Mouse (Mus musculus): ENCODE results near the gene Gpx5.

Gpx5 gene

DNA sequence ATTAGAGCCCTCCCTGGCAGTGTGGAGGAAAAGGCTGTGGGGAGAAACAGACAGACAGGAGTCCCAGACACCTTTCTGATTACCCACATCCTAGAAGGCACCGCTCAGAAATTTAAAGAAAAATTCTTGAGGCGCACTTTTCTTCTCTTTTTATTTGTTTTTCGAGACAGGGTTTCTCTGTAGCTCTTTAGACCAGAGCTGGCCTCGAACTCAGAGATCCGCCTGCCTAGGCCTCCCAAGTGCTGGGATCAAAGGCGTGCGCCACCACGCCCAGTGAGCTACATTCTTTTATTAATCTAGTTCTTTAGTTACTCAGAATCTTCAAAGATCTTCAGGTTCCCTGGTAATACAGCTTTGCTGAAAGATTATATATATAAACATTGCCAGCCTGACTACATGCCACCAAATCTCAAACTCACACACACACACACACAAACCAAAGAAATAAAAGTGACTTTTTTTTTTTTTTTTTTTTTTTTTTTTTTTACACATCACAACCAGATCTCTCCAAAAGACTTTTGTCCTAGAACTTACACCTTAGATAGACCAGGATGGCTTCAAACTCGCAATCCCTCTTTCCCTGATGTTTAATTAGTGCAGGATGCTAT, 42.4 kb downstream of the Gpx5 start:
- TF ChIP-seq GATA4 (IDR thresholded peaks at IDR 0.05; ENCODE audit: insufficient replicate concordance, low read length): no peak

DNA sequence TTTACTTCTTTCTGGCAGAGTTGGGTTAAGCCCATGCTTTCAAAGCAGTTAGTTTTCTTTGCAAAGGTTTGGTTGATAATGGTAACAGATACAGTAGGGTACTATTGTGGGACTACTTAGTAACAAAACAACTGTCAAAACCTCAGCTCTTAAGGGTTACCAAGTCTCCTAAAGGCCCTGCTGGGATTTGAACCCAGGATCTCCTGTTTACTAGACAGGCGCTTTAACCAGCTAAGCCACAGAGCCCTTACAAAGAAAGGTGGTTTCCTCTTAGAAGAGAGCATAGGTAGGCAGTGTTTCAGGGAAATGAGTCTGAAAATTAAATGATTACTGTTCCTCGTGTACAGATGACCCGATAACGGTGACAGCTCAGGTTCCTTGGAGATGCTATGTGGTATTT, 43.5 kb downstream of the Gpx5 start:
- no peak for TF ChIP-seq GATA4 (IDR thresholded peaks at IDR 0.05; ENCODE audit: insufficient replicate concordance, low read length)

DNA sequence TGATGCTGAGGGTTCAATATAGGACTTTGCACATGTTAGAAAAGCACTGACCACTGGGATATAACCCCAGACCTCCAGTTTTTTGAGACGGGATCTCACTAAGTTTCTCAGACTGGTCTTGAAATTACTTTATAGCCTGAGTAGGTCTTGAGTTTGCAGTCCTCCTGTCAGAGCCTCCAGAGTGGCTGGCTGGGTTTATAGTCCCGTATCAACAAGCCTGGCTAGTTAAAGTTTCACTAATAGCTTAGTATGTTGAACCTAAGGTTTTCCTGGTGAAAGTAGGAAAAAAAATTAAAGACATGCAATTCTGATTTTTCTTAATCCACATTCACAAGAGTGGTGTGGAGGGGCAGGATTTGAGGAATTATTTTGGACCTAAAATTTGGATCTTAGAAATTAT, 46.3 kb downstream of the Gpx5 start:
- TF ChIP-seq GATA4 (IDR thresholded peaks at IDR 0.05; ENCODE audit: insufficient replicate concordance, low read length): no peak

DNA sequence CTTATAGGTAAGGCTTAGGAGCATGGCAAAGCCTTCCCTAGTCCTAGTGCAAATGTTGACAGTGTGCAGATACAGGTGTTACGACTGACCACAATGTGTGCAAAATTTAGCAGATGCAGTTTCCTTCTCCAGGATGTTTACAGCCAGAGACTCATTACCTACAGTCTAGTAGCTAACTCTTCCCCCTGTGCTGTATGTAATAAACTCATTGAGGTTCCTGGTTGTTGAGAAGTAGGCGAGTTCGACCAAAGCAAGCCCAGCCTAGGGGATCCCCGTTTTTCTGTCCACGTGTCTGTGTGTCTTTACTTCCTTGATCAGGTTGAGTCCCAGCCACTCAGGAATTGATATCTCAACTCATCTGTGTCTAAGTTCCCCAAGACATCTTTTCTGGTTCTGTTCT, 48.4 kb downstream of the Gpx5 start:
- TF ChIP-seq GATA4 (IDR thresholded peaks at IDR 0.05; ENCODE audit: insufficient replicate concordance, low read length): no peak

DNA sequence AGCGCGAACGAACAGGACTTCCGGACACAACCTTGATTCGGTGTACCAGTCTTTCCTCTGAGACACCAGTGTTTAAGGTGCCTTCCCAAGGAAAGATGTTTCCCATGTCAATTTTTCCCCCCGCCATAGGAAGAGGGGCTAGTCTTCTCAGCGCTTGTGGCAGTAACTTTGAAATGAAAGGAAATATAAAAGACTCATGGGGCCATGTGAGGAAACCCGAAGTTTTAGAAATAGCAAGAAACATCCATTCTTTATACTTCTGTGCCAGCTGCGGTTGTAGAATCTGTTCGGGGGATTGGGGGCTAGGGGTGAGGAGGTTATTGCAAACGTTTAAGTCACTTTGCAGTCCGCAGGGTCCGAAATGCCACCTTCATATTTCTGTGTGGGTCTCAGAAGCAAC, 49.3 kb downstream of the Gpx5 start:
- no peak for TF ChIP-seq GATA4 (IDR thresholded peaks at IDR 0.05; ENCODE audit: insufficient replicate concordance, low read length)

DNA sequence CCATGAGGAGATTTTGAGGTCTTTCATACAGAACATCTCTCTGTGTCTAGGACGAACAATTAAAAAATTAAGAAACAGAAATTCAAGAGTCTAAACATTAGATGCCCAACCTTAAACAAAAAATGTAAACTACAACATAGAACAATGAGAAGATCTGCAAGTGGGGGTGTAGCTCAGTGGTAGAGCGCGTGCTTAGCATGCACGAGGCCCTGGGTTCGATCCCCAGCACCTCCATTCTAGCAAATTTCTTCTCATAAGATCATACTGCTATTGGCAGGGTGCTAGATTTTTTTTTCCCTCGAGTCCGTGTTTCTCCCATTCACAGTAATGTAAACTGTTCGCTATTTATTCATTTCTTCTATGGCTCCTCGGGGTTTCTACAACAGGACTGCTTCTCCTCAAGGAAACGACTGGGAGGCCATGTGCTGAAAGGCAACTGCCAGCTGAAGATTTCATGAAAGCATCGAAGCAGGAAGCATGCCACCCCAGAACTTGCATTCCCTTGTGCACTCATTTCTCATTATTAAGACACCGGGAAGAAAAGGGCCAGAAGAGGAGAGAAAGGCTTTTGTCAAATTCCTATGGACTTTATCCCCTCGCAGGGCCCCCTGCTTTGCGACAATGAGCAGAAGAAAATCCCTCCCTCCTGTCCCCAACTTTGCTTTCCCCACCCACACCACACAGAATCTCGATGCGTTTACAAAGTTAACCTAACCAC, 50.0 kb downstream of the Gpx5 start:
- no peak for TF ChIP-seq GATA4 (IDR thresholded peaks at IDR 0.05; ENCODE audit: insufficient replicate concordance, low read length)

DNA sequence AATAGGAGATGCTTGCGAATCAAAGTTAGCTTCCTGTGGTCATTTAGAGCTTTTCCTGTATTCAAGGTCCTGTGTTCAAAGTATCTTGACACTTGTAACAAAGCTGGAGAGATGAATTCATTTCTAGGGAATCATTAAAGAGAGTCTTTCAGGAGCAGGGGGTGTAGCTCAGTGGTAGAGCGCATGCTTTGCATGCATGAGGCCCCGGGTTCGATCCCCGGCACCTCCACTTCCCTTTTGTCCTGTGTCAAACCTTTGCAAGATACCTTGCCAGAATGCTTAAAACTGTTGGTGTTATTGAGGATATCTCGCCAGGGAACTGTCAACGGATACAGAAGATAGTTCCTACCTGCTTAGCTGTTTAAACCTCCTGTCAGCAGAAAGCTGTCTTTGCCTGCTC, 51.7 kb downstream of the Gpx5 start:
- TF ChIP-seq GATA4 (IDR thresholded peaks at IDR 0.05; ENCODE audit: insufficient replicate concordance, low read length): no peak

DNA sequence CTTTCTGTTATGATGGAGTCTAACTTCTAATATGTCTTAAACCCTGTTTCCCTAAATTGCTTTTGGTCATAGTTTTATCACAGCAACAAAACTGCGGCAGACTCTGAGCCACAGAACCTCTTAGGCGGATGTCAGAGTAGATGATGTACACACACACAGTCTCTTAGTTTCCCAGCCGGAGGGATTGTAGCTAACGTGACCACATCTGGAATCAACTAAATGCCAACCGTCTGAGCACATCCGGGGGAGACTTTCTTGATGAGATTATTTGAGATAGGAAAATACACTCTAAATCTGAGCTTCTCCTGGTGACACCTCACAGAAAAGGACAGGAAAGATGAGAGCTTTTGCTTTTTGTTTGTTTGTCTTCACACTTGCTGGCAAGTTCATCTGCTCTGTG, 55.4 kb downstream of the Gpx5 start:
- TF ChIP-seq GATA4 (IDR thresholded peaks at IDR 0.05; ENCODE audit: insufficient replicate concordance, low read length): no peak

DNA sequence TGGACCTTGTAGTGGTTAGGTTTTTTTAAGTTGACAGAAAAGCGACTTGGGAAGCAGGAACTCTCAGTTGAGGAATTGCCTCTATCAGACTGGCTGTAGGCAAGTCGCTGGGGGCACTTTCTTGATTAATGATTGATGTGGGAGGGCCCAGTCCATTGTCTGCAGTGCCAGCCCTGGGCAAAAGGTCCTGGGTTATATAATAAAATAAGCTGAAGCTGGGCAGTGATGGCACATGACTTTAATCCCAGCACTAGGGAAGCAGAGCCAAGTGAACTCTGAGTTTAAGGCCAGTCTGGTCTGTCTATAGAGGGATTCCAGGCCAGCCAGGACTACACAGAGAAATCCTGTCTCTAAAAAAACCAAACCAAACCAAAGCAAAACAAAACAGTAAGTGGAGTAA, 55.8 kb downstream of the Gpx5 start:
- TF ChIP-seq GATA4 (IDR thresholded peaks at IDR 0.05; ENCODE audit: insufficient replicate concordance, low read length): no peak
